Mouse (Mus musculus): ENCODE measurements around the gene Armc9.

Gene Armc9

DNA sequence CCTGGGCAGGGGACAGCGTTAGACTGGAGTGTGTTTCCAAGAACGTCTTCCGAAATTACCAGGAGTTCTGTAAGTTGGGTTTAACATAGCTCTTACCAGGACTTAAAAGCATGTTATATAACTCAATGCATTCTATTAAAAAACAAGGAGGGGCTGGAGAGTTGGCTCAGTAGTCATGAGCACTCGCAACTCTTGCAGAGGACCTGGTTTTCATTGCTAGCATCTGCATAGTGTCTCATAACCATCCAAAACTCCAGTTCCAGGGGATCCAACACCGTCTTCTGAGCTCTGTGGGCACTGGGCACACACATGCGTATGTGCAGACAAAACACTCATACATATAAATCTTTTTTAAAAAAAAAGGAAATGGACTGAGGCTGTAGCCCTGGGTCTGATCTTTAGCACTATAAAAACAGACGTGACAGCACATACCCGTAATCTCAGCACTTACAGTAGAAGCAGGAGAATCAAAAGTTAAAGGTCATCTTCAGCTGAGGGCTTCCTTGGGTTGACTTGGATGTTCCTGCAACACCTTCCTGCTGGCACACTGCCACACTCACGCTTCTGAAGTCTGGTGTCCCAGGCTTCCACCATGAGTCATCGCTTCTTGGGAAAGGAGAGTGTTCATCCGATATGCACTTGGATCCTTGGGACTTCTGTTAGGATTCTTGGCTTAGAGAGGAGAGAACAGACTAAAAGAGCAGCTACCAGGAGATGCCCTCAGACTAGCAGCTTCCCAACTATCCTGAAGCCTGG is 127.4 kb downstream of the Armc9 start:
- DNase-seq (ENCODE audit: low spot score): no peak

DNA sequence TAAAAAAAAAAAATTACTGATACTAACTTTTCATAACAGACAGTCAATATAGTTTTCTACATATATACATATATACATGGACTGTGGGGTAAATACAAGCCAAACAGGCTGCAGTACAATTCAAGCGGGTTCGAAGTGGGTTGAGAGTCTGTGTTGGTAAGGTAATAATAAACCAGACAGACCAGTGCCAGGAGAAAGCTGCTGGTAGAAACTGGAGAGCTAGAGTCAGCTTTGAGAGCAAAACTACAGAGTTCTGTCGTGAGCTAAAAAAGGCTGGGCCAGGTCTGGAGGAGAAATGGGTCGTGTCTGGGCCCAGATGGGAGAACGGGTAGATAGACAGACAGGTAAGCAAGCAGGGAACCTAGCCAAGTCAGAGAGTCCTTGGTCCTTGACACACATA is 129.5 kb downstream of the Armc9 start:
- no peak for DNase-seq (ENCODE audit: low spot score)

DNA sequence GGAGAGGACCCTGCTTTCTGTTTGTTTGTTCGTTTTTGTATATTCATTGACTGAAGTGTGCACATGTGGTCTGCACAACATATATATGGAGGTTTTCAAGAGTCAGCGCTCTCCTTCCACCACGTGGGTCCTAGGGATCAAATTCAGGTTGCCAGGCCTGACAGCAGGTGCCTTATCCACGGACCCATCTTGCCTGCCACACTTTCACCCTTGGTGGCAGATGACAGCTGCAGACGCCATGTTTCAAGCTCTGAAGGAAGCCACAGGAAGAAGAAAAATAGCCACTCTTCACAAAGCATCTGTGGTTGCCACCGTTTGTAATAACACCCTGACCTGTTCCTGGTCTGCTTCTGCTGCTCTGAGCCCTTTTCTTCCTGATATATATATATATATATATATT is 130.7 kb downstream of the Armc9 start:
- DNase-seq (ENCODE audit: low spot score): no peak

DNA sequence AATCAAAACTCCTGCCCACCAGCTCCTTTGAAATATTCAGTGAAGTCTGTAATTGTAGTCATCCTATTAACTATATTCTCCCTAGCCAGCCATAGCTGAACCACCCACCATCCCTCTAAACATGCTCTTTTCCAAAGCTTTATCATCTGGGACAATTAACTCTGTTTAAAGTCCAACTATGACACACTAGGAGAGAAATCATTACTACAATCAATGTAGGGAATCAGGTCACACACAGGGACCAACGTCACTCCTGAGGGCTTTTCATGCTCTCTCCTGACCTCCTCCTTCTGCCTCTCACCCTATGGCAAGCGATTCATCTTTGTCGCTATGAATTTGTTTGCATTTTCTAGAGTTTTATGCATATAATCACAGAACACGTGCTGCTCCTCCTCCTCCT is 132.9 kb downstream of the Armc9 start:
- DNase-seq (ENCODE audit: low spot score): no peak

DNA sequence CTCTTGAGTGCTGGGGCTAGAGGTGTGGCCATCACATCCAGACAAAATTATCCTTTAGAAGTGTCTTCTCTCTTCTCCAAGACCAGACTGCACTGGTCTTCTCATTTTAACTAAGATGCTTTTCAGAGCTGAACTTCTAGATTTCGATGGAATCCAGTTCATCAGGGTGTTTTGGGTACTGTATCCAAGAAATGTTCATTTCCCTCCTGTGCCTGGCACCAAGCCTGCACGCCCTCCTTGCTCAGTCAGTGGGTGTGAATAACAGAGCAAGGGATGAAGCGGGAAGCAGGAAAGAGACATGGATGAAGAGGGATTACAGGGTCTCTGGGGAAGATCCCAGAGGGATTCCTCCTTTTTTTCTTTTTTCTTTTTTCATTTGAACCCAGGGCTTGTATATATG is 135.9 kb downstream of the Armc9 start:
- no peak for DNase-seq (ENCODE audit: low spot score)

DNA sequence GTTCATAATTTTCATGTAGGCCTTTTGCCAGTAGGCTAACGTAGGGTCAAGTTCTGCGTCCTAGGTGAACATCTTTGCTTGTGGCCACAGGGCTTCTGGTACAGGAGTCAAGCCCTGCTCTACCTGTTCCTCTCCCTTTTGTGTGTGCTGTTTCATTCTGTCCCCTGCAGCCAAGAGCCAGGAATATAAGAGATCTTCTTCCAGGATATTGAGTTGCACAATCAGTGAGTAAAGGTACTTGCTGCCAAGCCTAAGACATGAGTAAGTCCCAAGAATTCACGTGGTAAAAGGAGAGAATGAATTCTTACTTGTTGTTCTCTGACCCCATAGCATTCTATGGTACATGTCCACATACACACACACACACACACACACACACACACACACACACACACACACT is 138.5 kb downstream of the Armc9 start:
- DNase-seq (ENCODE audit: low spot score): no peak

DNA sequence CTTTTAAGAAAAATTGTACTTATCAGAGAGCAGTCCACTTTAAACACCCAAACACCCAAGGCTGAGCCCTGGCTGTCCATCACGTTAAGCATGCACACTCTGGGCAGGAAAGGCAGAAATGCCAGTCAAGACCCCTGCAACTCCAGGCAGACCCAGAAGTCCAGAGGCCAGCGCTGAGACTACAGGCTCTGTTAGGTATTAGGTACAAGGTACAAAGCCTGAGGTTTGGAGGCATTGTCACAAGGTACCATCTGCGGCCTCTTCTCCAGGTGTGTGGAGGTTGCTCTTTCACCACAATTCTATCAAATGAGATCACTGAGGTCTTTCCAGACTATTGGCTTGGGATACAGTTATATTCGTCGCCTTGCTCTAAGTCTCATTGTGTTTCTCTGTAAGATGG is 139.3 kb downstream of the Armc9 start:
- DNase-seq (ENCODE audit: low spot score): no peak

DNA sequence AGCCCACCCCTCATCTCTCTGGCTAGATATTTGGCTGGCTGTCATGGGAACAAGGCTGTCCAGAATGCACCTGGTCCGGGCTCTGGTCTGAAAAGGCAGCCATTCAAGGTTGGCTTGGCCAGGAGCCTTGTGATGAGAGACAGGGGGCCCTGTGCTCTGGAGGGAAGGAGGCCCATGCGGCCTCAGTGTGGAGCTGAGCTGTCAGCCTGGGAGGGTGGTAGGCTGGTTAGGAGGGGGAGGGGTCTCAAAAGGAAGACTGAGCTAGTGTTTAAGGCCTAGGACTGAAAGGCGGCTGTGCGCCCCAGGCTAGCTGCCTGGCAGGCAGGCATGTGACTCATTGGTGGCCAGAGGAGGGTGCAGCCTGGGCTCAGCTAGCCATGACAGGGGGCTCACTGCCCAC is 139.9 kb downstream of the Armc9 start:
- no peak for DNase-seq (ENCODE audit: low spot score)

DNA sequence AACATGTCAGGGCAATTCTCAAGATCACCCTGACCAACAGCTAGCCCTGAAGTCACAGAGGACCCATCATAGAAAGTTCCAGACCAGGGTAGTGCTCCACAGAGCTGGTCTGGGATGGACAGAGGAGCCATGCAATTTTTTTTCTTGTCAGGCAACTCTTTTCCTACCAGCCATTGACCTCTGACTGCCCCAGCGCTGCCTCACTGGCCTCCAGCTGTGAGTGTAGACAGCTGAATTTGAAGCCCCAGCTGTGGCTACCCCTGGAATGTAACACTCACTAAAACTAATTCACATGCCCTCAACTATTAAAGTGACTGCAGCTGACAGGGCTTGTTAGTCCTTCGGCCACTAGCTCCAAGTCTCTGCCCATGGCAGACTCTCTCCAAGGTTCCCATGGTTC is 145.5 kb downstream of the Armc9 start:
- DNase-seq (ENCODE audit: low spot score): no peak

DNA sequence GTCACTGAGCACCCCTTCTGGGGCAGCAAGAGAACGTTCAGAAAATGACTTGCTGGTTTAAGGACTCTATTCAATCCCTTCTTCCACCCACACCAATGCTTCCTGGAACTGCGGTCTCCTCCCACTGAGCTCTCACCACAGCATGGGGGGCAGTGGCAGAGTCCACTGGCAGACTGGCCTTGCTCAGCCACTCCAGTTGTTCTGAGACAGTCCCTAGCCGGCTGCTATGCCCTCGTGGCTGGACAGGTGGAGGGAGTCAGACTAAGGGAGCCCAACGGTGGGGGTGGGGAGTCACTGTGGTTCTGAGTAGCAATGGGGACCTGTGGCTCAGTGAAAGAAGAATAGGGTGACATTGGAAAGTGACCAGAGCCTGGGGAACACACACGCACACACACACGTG is 146.2 kb downstream of the Armc9 start:
- DNase-seq (ENCODE audit: low spot score): no peak

DNA sequence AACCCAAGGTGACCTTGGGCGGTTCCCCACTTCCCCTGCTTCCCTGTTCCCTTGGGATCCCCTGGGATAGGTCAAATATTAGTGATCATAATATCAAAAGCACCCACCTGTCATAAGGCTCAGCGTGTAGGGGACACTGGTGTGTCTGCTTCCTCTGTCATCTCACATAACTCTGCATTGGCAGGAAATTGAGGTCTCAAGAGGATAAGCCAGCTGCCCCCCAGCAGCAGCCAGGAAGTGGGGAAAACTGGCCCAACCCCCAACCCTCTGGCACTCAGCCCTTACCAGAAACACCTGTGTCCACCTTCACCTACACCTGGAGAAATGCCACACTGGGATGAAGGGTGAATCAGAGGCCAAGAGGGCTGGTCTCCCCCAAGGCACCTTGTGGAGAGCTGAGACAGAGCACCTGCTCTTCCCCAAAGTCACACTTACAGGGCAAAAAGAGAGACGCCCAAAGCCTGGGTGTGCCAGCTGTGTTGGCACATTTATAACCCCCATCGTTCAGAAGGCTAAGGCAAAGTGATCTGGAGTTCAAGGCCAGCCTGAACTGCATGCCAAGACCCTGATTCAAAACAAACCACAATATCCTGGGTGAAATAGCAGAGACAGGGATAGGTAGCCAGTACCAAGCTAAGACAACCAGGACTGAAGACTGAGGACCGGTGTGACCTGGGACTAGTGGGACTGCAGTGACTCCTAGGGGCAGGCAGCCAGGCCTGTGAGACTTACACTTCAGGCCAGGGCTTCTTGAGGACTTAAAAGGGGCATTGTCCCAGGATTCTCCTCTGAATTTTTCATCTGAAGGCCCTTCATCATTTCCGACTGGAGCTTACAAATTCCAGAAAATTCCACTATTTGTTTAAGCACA is 146.9 kb downstream of the Armc9 start:
- DNase-seq (ENCODE audit: low spot score): no peak

DNA sequence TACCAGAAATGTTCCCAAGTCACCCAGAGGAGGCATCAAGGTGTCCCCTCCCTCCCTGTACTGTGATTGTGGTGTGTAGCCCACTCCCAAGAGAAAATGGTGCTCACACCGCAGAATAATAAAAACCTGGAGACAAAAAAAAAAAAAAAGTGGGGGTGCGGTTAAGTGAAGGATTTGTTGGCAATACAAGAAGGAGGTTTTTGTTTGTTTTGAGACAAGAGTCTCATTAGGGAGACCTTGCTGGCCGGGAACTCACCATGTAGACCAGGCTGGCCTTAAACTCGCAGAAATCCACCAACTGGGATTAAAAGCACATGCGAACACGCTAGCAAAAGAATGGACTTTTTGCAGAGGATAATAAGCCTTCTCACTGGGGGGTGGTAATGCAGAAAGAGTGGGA is 148.0 kb downstream of the Armc9 start, which contains the start of gene B3gnt7:
Gene B3gnt7, plus strand, starts transcription at position 301 of the 400 bp plus-strand sequence.
- DNase-seq (ENCODE audit: low spot score): no peak

DNA sequence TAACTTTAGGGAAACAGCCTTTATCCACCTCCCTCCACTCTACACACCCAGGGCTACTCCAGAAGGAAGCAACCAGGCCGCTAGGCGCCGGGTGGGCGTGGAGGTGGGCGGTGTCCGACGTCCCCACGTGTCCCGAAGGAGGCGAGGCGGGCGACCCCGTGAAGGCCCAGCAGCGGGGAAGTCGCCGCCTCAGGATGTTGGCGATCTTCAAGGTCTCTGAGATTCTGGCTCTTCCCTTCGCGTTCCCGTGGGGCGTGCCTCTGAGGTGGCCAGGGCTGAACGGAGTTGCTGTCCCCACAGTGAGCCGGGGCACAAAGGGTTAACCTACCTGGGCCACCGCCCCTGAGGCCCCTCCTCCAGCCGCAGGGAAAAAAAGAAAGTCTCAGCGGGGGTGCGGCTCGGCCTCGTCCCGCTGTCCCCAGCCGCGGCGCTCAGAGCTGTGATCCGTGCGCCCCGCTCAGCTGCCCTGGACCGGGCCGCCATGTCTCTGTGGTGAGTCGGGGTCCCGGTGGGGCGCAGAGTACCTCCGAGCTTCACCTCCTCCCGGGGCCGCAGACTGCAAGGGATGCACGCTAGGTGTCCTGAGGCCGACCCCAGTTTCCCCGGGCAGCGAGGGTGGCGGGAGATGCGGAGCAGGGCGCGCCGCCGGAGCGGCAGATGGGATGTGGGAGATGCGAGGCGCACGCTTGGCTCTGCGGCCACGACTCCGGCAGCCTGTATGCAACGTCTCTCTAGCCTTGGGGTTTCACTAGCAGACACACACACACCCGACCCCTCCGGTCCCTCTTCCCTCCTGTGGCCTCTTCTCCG is 148.7 kb downstream of the Armc9 start:
- no peak for DNase-seq (ENCODE audit: low spot score)

DNA sequence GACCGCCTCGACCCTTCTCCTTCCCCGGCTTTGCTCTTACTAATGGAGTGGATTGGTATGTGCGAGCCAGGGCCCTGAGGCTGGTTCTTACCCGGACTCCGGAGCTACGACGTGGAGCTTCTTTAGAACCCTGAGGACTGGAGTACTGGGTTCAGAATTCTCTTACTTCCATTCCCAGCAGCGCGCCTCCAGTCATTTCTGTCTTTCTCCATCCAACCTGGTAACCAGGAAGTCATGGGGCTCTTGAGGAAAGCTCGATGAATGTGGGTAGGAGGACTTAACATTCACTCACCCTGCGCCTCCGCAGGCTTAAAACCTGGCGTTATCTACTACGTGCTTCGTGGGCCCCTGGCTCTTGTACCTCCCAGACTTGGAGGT is 149.3 kb downstream of the Armc9 start:
- DNase-seq (ENCODE audit: low spot score): no peak

DNA sequence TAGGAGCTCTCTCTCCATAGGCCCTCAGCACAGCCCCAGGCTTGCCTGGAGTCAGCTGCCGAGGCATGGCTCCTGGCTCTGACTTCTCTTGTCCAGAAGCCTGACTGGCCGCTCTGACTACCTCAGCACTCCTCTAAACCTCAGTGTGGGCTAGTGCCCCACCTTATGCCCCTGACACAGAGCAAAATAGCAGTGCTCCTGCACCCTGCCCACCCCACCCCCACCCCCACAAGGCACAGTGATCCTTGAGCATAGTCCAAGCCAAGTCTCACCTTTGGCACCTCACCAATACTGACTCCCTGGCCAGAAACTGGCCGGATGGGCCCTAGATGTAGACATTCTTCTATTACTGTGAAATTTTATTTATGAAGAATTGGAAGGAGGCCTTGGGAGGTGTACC is 152.1 kb downstream of the Armc9 start:
- no peak for DNase-seq (ENCODE audit: low spot score)

DNA sequence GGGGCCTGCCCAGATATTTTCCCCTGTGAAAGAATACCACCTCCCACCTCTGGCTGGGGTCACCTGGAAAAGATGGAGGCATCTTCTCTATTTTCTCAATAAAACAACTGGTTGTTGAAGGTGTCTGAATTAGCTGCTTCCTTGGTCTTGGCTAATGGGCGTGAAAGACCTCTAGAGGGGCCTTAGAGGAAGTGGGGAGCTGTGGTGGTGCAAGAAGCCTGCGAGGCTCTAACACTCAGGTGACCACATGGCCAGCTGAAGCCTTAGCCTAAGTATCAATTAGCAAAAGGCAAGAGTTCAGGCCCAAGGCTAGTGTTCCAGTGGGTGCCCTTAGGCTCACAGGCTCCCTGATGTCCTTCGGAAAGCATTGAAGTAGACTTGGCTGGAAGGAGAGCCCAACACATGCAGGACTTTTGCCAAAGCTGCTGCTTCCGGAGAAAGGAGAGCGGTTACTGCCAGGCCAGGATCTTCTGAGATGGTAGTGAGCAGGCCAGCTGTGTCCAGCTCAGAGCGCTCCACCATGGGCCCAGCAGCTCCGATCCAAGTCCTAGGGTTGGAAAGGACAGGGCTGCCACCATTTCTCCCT is 152.7 kb downstream of the Armc9 start:
- DNase-seq (ENCODE audit: low spot score): no peak

DNA sequence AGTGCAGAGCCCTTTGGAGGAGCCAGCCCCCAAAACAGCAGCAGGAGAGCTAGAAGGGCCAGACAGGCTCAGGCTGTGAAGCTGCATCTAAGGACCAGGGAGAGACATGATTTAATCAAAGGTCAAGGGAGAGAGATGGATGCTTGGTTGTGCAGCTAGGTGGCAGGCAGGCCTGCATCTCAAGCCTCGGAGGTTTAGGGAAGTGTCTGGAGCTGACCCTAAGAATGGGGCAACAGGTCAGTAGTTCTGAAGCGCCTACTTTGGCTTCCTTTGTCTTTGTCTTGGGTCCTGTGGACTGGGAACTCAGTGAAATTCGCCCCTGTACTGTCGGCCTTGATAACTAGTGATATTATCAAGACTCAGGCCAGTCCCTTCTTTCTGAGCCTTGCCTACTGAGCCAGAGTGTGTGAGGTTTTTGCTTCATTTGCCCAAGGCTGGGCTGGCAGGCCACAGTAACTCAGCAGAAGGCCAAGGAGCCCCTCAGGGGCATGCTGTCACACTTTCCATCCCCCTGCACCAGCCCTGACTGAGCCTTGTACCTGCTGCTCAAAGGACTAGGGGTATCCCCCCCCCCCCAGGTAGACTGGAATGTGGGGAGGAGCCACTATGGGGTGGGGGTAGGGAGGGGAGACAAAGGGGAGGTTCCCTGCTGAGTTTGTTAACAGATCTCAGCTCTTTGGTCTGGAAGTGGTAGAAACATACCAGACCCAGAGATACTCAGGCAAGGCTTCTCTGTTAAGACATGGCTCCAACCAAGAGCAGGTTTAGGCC is 153.5 kb downstream of the Armc9 start:
- DNase-seq (ENCODE audit: low spot score): no peak

DNA sequence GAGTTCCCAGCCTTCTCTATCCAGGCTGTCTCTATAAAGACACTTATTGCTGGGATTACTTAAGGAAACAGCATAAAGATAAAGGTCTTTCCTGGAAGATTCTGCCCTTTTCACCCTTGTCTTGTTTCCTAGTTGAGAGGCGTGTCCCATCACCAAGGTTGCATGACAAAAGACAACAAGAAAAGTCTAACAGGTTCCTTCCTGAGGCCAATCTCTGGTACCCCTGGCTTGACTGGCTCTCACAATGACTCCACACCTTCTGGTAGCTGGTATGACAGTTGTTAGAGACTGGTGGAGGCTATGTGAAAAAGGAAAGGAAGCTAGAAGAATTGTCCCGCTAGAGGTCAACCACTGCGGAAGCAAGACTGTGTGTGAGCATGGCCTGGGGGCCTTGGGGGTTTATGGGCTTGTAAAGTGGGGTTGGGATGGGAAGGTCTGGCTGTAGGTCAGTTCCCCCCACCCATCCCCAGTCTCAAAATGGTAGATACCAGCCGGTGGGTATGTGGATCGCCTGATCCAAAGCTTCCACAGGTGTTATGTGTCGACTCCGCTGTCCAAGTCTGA is 154.8 kb downstream of the Armc9 start:
- DNase-seq (ENCODE audit: low spot score): no peak

DNA sequence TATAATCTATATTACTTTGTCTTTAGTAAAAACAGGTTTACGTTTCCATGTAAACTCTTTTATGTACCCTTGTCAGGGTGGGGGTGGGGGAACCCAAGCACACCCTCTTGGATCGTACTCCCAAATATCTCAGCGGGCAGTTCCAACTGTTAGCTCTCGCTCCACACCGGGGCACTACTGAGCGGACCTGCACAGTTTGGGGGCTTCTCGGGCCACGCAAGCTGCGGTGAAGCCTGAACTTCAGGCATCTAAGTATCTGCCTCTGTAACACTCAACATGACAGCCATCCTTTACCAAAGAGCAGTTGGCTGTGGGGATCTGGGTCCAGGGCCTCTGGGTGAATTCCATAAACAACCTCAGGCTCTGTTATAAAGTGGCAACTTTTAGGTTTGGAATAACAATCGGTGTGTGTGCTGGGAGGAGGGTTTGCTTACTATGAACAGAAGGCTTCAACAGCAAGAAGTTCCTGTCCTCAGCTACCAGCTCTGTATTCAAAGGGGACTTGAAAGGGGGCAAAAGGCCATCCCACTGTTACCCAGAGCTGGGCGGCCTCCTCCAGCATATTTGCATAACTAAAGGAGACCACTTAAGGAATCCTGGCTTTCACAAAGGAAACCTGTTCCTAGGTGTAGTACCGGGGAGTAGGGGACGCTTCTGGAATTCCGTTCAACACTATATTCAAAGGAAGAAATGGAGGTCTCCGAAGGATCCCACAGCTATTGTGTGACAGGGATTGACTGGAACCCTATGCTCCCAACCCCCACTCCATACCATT is 156.1 kb downstream of the Armc9 start:
- no peak for DNase-seq (ENCODE audit: low spot score)

DNA sequence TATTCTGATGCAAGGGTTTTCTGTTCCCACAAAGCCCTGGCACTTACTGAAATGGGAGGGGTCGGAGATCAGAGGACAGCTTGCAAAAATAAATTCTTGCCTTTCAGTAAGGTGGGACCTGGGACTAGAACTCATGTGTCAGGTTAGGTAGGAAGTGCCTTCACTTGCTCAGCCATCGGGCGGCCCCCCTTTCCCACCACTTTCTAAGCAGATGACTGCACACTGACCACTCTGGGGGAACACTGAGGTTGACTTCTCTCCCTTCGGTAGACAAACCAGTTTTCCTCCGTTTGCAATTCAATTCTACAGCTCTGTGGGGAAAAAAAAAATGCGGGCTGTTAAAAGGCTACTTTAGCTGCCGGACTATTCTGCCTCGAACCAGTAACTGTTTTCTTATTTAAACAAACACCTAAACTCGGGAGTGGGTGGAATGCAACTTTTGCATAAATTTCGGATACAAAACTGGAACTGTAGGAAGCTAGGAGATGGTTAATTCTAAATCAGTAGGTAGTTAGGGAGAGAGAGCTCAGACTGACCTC is 157.0 kb downstream of the Armc9 start:
- DNase-seq (ENCODE audit: low spot score): no peak

All from layer of hippocampus, adult 9-10 months (tissue).